Mouse (Mus musculus): ENCODE measurements around the gene Chst13. TPM values are rescaled to one million over a fixed set of nuclear protein-coding genes. Genes with fewer than 3 reads are reported as not detected.

Chst13 gene
- polyA plus RNA-seq, 1 experiment from 2014 or later, result 0.22 TPM

DNA sequence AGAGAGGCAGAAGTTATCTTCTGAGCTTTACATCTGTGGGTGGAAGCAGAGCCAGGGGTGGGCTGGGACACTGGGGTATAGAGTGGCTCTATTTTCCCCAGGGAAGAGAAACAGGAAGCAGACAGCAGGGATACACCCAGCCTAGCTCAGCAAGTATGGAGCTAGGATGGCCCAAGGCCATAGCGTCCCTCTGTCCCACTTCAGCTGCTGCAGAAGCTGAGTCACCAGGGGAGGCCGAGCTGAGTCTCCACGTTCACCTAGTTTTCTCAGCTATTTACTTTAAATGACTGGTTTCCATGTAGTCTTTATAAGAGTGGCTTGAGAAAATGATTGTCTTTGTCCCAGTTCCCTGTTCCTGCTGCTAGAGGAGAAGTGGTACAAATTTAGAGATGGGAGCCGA, 23.5 kb upstream of the Chst13 start:
- H3K36me3 ChIP-seq, result no peaks in the 10 kb centered on the region
- H3K9ac ChIP-seq, result no peak overlapping the region
- no peaks in the 10 kb centered on the region for H3K9me3 ChIP-seq
- H3K4me1 ChIP-seq, result peaks cover 5% of the 10 kb centered on the region; the same call in 1 of the 2 replicates
- ATAC-seq (ENCODE audit: insufficient number of reproducible peaks, insufficient read depth, low FRiP score, low TSS enrichment), result no peak
- H3K4me3 ChIP-seq, result no peak overlapping the region
- no peak overlapping the region for H3K27ac ChIP-seq
- no peak overlapping the region for H3K4me2 ChIP-seq (replicated peaks)
- H3K27me3 ChIP-seq, result no peaks in the 10 kb centered on the region
- WGBS, result 74% methylated on average over 4 of the region's 4 CpGs

DNA sequence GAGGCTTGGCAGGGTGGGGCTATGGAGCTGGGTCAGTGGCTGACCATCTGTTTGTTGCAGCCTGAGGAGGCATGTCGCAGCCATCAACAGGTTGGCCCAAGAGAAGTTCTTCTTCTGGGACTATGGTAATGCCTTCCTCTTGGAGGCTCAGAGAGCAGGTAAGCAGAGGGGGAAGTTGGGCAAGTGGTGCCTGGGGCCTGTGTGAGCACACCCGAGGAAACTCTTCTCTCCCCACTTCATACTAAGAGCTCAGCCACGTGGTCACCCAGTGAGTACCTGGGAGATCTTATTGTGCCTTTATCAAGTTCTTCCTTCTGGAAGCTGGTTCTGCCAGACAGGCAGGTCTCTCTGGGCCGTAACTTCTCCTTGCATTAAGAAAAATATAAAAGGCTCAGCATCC, 22.2 kb upstream of the Chst13 start:
- no peak overlapping the region for H3K9ac ChIP-seq
- no peaks in the 10 kb centered on the region for H3K9me3 ChIP-seq
- H3K4me2 ChIP-seq (replicated peaks), result no peak overlapping the region
- 77% methylated on average over 4 of the region's 4 CpGs for whole genome bisulfite sequencing
- no peaks in the 10 kb centered on the region for H3K27me3 ChIP-seq
- H3K4me1 ChIP-seq, result peaks cover 5% of the 10 kb centered on the region; the same call in 1 of the 2 replicates
- no peak overlapping the region for H3K4me3 ChIP-seq
- no peak for ATAC-seq (ENCODE audit: insufficient number of reproducible peaks, insufficient read depth, low FRiP score, low TSS enrichment)
- no peaks in the 10 kb centered on the region for H3K36me3 ChIP-seq
- no peak overlapping the region for H3K27ac ChIP-seq

DNA sequence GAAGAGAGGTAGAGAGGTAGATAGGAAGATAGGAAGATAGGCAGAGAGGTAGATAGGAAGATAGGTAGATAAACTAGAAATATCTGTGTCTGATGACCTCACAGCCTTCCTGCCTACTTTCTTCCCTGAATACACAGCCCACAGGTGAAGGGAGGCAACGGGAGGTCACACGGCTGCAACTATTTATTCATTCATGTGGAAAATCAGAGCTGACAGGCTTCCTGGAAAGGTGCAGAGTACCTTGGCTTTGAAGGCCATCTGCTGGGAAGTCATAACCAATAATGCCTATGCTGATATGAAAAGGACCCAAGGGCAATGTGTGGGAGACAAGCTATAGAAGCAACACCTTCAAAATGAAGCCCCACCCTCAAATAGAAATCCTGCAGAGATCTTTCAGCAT, 17.4 kb upstream of the Chst13 start:
- Histone ChIP-seq H3K4me3 (no peak overlapping the region), H3K9me3 (no peaks in the 10 kb centered on the region), H3K9ac (no peak overlapping the region), H3K27me3 (no peaks in the 10 kb centered on the region), H3K4me1 (no peaks in the 10 kb centered on the region), H3K36me3 (no peaks in the 10 kb centered on the region), H3K27ac (no peak overlapping the region), H3K4me2 (replicated peaks) (no peak overlapping the region)
- 72% methylated on average over 2 of the region's 2 CpGs for WGBS
- no peak for ATAC-seq (ENCODE audit: insufficient number of reproducible peaks, insufficient read depth, low FRiP score, low TSS enrichment)

DNA sequence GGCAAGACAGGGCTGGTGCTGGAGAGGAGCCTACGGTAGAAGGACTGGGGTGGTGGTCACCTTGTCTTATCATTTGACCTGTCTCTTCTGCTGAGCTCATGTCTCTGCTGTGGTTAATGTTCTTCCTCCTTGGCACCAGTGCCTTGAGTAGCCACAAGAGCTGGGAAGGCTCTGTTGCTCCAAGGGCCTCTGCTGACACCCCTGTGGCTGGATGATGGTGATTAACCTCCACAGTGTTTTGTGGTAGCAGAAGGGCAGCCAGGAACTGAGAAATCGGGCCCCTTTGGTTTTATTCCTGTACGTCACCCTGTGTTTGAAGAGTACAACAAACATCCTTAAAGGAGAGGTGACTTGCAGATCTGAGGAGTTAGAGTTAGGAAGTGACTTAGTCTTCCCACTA, 9.3 kb upstream of the Chst13 start:
- no peak overlapping the region for H3K9ac ChIP-seq
- no peaks in the 10 kb centered on the region for H3K9me3 ChIP-seq
- H3K36me3 ChIP-seq, result no peaks in the 10 kb centered on the region
- H3K27ac ChIP-seq, result no peak overlapping the region
- WGBS, result 88% methylated on average over 3 of the region's 3 CpGs
- no peaks in the 10 kb centered on the region for H3K27me3 ChIP-seq
- no peak for ATAC-seq (ENCODE audit: insufficient number of reproducible peaks, insufficient read depth, low FRiP score, low TSS enrichment)
- H3K4me2 ChIP-seq (replicated peaks), result no peak overlapping the region
- no peak overlapping the region for H3K4me3 ChIP-seq
- H3K4me1 ChIP-seq, result no peaks in the 10 kb centered on the region

DNA sequence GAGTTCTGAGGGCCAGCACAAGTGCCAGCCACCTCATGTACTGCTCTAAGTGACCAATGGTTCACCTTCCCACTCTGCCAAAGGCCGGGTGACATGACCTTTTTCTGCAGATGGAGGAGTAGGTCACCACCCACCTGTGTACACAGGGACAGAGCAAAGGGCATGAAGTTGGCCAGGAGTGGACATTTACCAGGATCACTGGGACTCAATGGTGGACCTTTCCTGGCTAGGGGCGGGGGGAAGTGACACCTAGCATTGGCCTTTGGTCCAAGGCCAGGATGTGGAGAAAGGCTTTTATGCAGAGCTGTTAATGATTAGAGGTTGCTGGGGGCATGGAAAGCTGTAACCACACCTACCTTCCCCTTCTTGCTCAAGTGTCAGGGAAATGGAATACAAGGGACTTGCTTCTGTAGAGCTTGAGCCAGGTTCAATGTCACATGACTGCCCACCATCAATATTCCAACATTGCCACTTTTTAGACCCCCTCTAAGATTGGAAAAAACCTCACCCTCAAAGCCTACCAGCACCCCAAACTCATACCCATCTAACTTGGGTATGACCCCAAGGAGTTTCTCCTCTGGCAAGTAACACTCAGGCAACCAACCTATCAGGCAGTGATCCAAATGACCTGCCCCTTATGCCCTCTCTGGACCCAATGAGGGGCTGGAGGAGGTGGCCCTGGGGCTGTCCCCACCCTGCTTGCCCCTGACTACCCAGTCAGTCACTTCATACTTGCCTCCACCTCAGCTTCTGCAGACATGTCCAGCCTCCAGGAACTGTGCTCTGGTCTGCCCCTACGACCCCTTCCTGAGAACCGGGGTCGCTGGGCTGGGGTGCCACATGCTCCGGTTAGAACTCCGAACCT, 7.8 kb upstream of the Chst13 start, which contains the start of gene Uroc1:
Gene Uroc1 (plus strand): TSS at position 724 of the 865 bp plus-strand sequence.
- no peak within 1 kb of the TSS for H3K9ac ChIP-seq
- ATAC-seq (ENCODE audit: insufficient number of reproducible peaks, insufficient read depth, low FRiP score, low TSS enrichment), result no peak
- no peaks in the 10 kb centered on the region for H3K36me3 ChIP-seq
- no peak within 1 kb of the TSS for H3K4me2 ChIP-seq (replicated peaks)
- no peaks in the 10 kb centered on the region; the same call in 1 of the 2 replicates for H3K4me1 ChIP-seq
- WGBS, result 81% methylated on average over 7 of the region's 7 CpGs
- H3K27ac ChIP-seq, result no peak within 1 kb of the TSS
- H3K9me3 ChIP-seq, result no peaks in the 10 kb centered on the region
- H3K4me3 ChIP-seq, result no peak within 1 kb of the TSS
- H3K27me3 ChIP-seq, result no peaks in the 10 kb centered on the region

DNA sequence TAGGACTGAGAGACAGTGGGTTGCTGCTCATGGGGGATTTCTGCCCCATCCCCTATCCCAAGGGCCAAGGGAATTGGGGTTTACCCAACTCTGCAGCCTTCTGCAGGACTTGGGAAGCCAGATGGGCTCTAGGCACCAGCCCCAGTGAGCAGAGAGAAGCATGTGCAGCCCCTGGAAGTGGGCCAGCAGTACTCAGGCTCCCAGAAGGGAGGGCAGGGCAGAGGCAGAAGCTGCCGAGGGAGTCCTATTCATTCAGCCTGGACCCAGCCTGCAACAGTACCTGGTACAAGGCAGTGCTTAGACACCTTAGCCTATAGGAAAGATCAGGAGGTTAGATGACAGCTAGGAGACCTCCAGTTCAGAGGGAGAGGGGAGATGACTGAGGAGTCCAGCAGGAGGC, 5.0 kb upstream of the Chst13 start:
- 33% methylated on average over 1 of the region's 1 CpGs for WGBS
- no peaks in the 10 kb centered on the region for H3K36me3 ChIP-seq
- no peak overlapping the region for H3K4me3 ChIP-seq
- H3K9me3 ChIP-seq, result no peaks in the 10 kb centered on the region
- no peak for ATAC-seq (ENCODE audit: insufficient number of reproducible peaks, insufficient read depth, low FRiP score, low TSS enrichment)
- H3K27me3 ChIP-seq, result peaks cover 7% of the 10 kb centered on the region
- no peak overlapping the region for H3K4me2 ChIP-seq (replicated peaks)
- H3K4me1 ChIP-seq, result peaks cover 2% of the 10 kb centered on the region; the same call in 1 of the 2 replicates
- H3K27ac ChIP-seq, result no peak overlapping the region
- H3K9ac ChIP-seq, result no peak overlapping the region

DNA sequence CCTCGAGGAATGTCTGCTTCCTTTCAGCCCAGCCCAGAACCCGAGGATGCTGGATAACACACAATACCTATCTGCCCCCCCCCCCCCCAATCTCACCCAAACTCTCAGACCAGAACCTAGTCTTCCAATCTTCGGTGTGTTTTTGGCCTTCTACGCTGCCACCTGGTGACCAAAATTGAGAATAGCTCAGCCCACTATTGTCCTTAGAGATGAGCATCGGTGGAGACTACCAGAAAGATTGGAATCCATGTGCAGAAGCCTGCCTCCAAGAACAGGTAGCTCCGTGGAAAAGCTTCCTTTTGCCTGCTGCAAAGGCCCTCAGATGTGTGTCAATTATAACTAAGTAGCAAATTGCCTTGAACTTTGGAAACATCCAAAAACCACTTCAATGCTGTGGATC, 2.7 kb upstream of the Chst13 start:
- no peaks in the 10 kb centered on the region for H3K9me3 ChIP-seq
- peaks cover 5% of the 10 kb centered on the region; the same call in 1 of the 2 replicates for H3K4me1 ChIP-seq
- H3K27ac ChIP-seq, result no peak overlapping the region
- H3K27me3 ChIP-seq, result peaks cover 16% of the 10 kb centered on the region
- H3K4me3 ChIP-seq, result no peak overlapping the region
- no peak for ATAC-seq (ENCODE audit: insufficient number of reproducible peaks, insufficient read depth, low FRiP score, low TSS enrichment)
- no peak overlapping the region for H3K4me2 ChIP-seq (replicated peaks)
- 19% methylated on average over 6 of the region's 6 CpGs for WGBS
- no peaks in the 10 kb centered on the region for H3K36me3 ChIP-seq
- no peak overlapping the region for H3K9ac ChIP-seq

DNA sequence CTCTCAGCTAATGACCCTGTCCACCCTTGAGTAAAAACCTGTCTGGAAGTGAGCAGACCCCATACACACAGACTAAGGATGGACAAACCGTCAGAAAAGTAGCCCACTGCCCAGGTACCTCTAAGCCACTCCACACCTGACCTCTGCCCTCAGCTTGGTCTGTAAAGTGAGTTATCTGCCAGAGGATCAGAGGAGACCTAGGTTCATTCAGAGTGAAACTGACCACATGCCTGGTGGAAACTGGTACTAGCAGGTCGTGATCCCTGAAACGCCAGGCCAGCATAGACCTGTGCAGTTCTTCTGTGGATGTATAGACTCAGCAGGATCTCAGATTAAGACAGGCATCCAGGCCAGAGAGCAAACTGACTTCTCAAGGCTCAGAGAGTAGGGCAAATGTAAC, 522 bp downstream of the Chst13 start:
- WGBS, result 65% methylated on average over 3 of the region's 3 CpGs
- H3K4me2 ChIP-seq (replicated peaks), result 0 out of 2 replicates have a peak overlapping the region, but pooled peaks have one; percentile 43
- no peak overlapping the region for H3K9ac ChIP-seq
- H3K27ac ChIP-seq, result no peak overlapping the region
- no peak for ATAC-seq (ENCODE audit: insufficient number of reproducible peaks, insufficient read depth, low FRiP score, low TSS enrichment)
- no peak overlapping the region for H3K4me3 ChIP-seq
- H3K27me3 ChIP-seq, result peaks cover 16% of the 10 kb centered on the region
- peaks cover 5% of the 10 kb centered on the region; the same call in 1 of the 2 replicates for H3K4me1 ChIP-seq
- no peaks in the 10 kb centered on the region for H3K36me3 ChIP-seq
- no peaks in the 10 kb centered on the region for H3K9me3 ChIP-seq

DNA sequence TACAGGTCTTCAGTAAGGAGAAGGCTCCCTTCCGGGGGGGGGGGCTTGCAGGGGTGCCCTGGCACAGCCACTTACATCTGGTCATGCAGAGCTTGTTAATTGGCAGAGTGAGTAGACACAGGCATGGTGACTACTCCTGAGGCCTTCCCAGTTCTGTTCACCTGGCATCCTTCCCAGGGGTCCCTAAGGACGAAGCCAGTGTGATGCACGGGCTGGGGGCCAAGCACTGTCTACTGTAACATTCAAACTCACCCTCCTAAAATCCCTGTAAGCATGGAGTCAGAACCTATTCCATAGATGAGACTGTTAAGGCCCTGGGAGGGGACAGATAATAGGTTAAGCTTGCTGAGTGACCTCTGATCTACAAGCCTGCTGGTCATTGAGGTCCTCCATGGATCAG, 959 bp downstream of the Chst13 start:
- no peak overlapping the region for H3K4me3 ChIP-seq
- H3K4me2 ChIP-seq (replicated peaks), result no peak overlapping the region
- H3K36me3 ChIP-seq, result no peaks in the 10 kb centered on the region
- H3K27me3 ChIP-seq, result peaks cover 16% of the 10 kb centered on the region
- no peaks in the 10 kb centered on the region for H3K9me3 ChIP-seq
- peaks cover 5% of the 10 kb centered on the region; the same call in 1 of the 2 replicates for H3K4me1 ChIP-seq
- 75% methylated on average over 3 of the region's 3 CpGs for WGBS
- no peak overlapping the region for H3K9ac ChIP-seq
- ATAC-seq (ENCODE audit: insufficient number of reproducible peaks, insufficient read depth, low FRiP score, low TSS enrichment), result no peak
- H3K27ac ChIP-seq, result no peak overlapping the region

DNA sequence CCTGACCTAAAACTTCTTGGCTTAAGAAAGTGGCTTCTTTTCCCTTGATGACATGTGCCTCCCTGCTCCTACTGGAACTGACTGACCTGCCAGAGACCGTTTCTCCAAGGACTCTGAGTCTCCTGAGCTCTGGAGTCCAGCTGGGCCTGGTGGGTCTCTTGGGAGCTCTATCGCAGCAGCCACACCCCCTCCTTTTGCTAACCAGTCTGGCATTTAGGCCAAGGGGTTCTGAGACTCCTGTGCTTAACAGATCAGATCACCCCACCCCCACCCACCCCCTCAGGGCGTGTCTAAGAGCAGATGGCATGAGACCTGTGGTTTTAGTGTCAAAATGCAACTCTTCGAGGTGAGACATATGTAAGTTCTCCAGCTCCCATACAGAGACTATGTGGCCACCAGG, 3.2 kb downstream of the Chst13 start:
- H3K4me1 ChIP-seq, result peaks cover 5% of the 10 kb centered on the region; the same call in 1 of the 2 replicates
- WGBS, result 39% methylated on average over 4 of the region's 4 CpGs
- H3K9ac ChIP-seq, result no peak overlapping the region

DNA sequence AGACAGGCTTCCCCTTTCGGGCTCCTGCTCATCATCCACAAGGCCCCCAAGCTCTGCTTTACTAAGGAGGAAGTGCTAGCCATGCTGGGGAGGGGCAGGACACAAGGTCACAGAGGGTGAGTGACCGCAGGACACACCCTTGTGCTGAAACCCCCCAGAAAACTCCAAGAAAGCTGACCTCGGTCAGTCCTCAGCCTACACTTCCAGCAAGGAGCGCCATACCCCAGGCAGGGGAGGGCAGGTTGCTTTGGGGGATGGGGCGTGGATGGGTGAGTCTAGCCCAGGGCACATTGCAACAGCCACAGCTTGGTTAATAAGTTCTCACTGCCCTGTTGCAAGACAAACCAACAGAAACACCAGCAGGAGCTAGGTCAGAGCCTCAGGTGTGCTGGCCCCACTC, 4.6 kb downstream of the Chst13 start:
- ATAC-seq (ENCODE audit: insufficient number of reproducible peaks, insufficient read depth, low FRiP score, low TSS enrichment), result no peak
- no peak overlapping the region for H3K4me3 ChIP-seq
- WGBS, result 80% methylated on average over 5 of the region's 5 CpGs
- H3K9me3 ChIP-seq, result no peaks in the 10 kb centered on the region
- H3K4me2 ChIP-seq (replicated peaks), result no peak overlapping the region
- peaks cover 13% of the 10 kb centered on the region for H3K27me3 ChIP-seq
- H3K4me1 ChIP-seq, result peaks cover 5% of the 10 kb centered on the region; the same call in 1 of the 2 replicates
- H3K9ac ChIP-seq, result no peak overlapping the region
- no peaks in the 10 kb centered on the region for H3K36me3 ChIP-seq
- H3K27ac ChIP-seq, result no peak overlapping the region

More for the DNA sequence above, 3.2 kb downstream of the Chst13 start:
- no peaks in the 10 kb centered on the region for H3K36me3 ChIP-seq
- H3K4me2 ChIP-seq (replicated peaks), result no peak overlapping the region
- H3K27ac ChIP-seq, result no peak overlapping the region
- no peak for ATAC-seq (ENCODE audit: insufficient number of reproducible peaks, insufficient read depth, low FRiP score, low TSS enrichment)
- H3K27me3 ChIP-seq, result peaks cover 16% of the 10 kb centered on the region
- no peak overlapping the region for H3K4me3 ChIP-seq
- H3K9me3 ChIP-seq, result no peaks in the 10 kb centered on the region

DNA sequence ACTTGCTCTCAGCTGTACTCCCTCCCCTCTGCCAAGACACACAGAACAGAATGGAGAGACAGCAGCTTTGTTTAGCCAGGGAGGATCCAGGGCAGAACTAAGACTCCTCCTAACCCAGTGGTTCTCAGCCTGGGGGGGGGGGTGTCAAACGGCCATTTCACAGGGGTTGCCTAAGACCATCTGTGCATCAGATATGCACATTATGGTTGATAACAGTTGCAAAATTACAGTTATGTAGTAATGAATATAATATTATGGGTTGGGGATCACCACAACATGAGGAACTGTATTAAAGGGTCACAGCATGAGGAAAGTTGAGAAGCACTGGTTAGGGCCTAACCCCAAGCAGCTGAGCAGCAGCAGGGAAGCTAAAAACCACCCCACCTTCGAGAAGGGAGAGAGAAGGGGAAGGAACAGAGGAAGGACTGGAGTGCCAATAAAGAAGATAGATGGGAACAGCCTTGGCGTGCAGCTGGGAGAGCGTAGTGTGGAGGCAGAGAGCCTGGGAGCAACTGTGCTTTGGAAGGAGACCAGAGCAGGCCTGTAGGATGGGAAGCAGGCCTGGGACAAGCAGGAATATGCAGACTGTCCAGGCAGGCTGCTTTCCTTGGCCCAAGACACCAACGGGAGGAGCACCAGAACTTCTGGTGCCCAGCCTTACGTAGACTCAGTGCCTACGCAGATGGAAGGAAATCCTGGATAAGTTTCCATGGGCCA, 5.4 kb downstream of the Chst13 start:
- peaks cover 5% of the 10 kb centered on the region; the same call in 1 of the 2 replicates for H3K27me3 ChIP-seq
- no peak overlapping the region for H3K4me2 ChIP-seq (replicated peaks)
- ATAC-seq (ENCODE audit: insufficient number of reproducible peaks, insufficient read depth, low FRiP score, low TSS enrichment), result no peak
- H3K4me3 ChIP-seq, result no peak overlapping the region
- no peak overlapping the region for H3K27ac ChIP-seq
- 78% methylated on average over 7 of the region's 7 CpGs for WGBS
- no peak overlapping the region for H3K9ac ChIP-seq
- no peaks in the 10 kb centered on the region for H3K36me3 ChIP-seq
- H3K9me3 ChIP-seq, result no peaks in the 10 kb centered on the region
- no peaks in the 10 kb centered on the region; the same call in 1 of the 2 replicates for H3K4me1 ChIP-seq
